Mouse (Mus musculus): ENCODE measurements around the gene Ush1g.

Ush1g gene

DNA sequence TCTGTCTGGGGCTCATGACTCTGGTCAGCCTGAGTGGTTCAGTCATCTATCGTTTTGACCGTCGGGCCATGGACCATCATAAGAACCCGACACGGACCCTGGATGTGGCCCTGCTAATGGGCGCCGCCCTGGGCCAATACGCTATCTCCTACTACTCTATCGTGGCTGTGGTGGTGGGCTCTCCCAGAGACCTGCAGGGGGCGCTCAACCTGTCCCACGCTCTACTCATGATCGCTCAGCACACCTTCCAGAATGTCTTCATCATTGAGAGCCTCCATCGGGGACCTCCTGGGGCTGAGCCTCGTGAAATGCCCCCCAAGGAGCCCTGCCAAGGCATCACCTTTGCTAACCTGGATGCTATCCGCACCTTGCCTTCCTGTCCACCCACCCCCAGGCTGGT, 7.5 kb upstream of the Ush1g start:
- no peak for DNase-seq (ENCODE audit: low spot score)

DNA sequence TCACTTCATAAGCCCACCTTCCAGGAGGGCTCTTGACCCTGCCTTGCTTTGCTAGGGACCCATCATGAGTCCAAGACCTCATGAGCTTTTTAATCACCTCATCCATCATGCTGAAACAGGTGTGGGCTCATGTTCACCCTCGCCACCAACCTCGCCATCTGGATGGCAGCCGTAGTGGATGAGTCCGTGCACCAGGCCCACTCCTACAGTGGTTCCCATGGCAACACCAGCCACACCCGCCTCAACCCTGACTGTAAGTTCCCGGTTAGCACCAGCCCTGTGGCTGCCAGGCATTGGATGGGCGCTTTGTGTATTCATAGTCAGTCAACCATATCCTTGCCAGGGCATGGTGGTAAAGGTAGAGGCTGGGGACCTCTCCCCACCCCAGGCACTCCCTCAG, 4.9 kb upstream of the Ush1g start:
- DNase-seq (ENCODE audit: low spot score): no peak

DNA sequence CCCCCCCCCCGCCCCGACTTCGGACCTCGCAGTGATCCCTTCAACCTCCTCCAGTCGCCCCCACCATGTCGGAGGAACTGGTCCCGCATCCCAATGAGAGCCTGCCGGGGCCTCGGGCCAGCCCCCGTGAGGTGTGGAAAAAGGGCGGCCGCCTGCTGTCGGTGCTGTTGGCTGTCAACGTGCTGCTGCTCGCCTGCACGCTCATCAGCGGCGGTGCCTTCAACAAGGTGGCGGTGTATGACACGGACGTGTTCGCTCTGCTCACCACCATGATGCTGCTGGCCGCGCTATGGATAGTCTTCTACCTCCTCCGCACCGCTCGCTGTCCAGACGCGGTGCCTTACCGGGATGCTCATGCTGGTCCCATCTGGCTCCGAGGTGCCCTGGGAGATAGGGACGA, 1.5 kb upstream of the Ush1g start:
- DNase-seq (ENCODE audit: low spot score): no peak

DNA sequence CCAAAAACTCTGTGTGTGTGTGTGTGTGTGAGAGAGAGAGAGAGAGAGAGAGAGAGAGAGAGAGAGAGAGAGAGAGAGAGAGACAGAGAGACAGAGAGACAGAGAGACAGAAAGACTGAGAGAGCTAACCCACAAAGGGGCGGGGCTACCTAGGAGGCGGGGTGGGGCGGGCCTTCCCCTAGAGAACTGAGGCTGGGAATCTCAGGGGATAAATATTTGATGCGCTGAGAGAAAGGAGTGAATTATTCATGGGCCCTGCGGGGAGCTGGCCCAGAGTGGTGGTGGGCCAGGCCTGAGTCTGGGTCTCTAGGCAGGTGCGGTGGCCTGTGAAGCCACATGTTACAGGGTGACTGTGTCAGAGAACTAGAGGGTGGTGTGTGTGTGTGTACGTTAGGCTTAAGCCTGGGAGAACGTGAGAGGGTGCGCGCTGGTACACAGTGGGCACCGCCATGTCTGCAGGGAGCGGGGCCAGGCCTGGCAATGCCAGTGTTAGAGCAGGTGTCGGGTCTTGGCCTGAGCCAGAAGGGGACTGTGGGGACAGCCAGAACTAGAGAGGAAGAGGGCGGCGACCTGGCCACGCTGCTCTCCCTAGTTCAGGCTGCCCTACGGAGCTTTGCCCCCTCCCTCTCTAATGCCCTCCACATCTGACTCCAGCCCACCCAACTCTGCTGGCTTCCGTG, 2.0 kb downstream of the Ush1g start:
- no peak for DNase-seq (ENCODE audit: low spot score)

DNA sequence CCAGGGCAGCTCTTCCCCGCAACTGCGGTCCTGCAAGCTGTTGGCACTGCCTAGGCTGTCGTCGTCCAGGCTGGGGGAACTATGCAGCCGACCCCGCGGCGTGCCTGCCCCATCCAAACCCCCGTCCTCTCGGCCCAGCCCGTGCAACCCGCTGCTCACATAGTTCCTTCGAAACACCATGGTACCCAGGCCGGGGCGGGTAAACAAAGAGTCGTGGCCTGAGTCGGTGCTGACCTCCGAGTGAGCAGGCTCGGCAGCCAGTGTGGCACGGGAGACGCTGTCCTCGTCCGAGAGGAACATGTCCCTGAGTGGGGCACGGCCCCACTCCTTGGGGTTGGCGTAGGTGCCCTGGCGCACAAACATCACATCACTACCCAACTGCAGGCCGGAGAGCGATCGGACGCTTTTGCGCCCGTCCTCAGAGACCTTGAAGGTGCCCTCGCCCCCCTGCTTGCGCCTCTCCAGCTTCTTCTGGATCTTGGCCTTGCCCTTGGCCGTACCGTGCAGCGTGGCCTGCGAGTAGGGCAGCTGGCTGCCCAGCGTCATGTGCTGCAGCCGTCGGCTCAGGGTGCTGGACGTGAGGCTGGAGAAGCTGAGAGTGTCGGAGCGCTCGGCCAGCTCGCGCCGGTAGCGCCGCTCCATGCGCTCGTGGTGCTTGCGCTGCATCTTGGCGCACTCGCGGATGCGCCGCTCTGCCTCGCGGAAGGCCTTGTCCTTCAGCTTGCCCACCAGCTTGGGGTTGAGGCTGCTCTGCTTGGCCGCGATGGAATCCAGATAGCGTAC, 3.4 kb downstream of the Ush1g start:
- DNase-seq (ENCODE audit: low spot score): no peak

DNA sequence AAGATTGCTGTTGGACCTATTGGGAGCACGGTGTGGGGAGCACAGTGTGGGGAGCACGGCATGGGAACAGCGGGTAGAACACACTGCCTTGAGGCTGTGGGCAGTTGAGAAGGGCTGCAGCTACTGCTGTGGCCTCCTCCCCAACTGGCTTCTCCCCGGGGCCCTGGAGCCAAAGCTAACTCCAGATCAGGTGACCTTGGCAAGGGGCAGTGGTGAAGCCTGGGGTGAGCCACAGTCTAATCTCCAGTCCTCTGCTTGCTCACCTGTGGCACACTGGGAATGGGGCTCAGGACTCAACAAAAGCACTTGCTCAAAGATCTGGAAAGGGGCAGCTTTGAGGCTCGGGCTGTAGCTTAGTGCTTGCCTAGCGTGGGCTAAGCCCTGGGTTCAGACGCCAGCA, 4.6 kb downstream of the Ush1g start:
- no peak for DNase-seq (ENCODE audit: low spot score)

DNA sequence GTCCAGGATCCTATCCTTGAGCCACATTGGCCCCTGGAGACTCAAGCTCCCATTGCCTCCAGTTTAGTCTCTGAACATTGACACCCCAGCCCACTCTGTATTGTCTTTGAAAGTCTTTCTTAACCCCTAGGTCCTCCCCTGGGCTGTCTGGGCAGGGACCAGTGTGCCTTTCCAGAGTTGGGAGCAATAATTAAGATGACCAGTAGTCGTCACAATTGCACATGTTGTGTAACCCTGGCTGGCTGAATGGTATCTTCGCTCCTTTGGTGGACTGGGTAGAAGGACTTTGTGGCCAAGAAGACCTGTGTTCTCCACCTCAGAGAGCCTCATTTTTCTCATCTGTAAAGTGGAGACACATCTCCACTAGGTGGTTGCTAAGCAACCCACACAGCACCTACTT, 7.6 kb downstream of the Ush1g start:
- no peak for DNase-seq (ENCODE audit: low spot score)

DNA sequence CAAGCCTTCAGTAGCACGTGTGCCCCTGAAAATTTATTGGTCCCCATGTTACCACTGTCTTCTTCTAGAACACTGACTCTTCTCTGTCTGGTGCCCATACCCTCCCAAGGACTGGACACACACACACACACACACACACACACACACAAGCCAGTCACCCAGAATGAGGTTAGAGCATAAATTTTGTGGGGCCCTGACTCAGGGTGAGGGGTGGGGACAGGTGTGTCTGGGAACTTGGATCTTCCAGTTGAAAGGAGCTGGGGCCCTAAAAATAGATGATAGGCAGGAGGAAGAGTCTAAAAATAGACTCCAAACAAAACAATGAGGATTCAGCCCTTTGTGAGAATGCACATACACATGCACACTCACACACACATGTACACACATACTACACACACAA, 13.1 kb downstream of the Ush1g start:
- DNase-seq (ENCODE audit: low spot score): no peak

DNA sequence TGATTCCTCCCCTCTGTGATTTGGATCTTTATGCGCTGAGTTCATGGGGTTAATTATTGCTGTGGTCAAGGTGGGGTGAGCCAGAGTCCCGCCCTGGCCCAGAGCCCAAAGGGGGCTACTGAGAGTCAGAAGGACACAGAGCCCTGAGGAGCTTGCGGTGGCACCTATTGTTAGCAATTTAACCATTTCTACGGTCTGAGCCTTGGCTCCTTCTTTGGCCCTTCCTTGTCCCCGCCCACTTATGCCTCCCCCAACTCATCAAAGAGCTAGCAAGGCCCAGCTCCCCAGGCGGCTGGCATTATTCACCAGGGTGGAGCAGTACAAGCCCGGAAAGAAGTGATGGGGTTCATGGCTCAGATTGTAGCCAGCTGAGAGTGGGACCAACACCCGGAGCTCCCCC, 15.0 kb downstream of the Ush1g start, which contains the start of gene Otop2:
Otop2 (plus strand) TSS at position 301 of the 400 bp plus-strand sequence.
- DNase-seq (ENCODE audit: low spot score): no peak

DNA sequence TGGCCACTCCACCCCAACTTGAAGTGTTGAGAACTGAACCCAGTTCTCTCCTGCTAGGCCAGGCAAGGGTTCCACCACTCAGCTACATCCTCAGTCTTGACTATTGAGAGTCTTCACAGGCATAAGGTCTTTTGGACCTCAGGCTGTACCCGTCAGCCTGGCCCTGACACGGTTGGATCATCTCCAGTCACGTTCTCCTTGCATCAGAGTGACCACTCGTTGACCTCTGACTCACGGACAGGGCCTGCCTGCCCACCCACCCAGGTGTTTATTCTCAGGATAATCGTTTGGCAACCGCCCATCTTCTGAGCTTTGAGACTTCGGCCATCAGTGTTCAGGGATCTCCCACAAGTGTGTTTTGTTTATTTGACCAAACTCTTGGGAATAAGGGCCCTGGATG, 18.7 kb downstream of the Ush1g start:
- peak; percentile 31 for DNase-seq (ENCODE audit: low spot score)

DNA sequence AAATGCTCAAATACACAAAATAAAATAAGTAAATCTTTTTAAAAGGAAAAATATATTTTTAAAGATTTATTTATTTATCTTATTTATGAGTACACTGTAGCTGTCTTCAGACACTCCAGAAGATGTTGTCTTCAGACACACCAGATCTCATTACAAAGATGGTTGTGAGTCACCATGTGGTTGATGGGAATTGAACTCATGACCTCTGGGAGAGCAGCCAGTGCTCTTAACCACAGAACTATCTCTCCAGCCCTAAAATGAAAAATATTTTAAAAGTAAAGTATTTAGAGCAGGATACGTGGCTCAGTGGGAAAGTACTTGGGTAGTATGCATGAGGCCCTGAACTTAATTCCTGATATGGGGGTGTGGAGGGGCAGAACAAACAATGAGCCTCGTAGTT, 20.5 kb downstream of the Ush1g start:
- no peak for DNase-seq (ENCODE audit: low spot score)

DNA sequence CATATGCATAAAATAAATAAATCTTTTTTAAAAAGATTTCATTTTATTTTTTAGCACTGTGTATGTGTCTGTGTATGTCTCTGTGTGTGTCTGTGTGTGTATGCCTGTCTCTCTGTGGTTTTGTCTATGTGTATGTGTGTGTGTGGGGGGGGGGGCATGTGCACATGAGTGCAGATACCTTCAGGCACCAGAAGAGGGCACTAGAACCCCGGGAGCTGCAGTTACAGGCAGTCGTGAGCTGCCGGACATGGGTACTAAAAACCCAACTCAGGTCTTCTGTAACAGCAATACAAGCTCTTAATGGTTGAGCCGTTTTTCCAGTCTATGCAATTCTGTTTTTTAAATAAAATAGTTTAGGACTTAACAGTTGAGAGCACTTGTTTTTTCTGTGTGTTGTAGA, 21.1 kb downstream of the Ush1g start:
- no peak for DNase-seq (ENCODE audit: low spot score)

DNA sequence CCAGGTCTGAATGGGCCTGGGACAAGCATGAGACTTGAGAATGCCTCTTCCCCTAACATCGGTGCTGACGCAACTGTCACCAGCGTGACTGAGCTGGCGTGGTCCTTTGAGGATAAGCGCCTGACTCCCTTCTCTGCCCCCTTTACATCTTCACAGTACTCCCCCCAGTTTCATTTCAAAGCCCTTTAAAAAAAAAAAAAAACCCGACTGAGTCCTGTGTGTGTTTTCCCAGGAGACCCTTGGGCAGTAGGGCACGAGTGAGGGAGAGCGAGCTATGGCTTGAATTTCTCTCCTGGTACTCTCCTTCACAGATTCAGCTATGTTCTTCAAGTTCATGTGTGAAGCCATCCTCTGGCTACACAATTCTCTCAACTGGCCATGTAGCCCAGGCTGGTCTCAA, 23.7 kb downstream of the Ush1g start:
- DNase-seq (ENCODE audit: low spot score): no peak

DNA sequence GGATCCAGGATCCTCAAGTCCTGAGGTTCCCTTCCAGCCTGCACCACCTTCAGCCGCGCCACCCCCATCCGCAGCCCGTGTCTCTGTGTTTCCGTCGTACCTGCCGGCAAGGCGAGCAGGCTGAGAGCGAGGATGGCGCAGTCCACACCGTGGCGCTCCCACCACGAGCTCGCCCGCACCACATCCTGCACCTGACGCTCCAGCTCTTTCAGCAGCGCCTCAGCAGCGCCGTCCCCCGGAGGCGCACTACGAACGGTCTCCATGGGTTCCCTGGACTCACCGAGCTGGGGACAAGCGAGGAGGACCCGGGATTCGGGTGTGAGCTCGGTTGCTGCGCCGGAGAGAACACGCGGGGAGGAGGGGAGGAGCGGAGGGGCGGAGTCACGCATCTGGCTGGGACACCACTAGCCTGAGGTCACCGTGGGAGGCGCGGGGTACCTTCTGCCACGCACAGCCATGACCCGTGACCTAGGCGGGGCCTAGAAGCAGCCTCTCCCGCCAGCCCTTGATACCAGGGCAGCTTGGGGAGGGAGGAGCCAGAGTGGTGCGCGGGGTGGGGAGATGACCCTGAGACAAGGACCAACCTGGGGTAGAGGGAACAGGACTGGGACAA, 24.5 kb downstream of the Ush1g start, which contains the start of gene Fads6:
Fads6 (minus strand) TSS at position 450 of the 613 bp plus-strand sequence.
- peak; percentile 31 for DNase-seq (ENCODE audit: low spot score)

DNA sequence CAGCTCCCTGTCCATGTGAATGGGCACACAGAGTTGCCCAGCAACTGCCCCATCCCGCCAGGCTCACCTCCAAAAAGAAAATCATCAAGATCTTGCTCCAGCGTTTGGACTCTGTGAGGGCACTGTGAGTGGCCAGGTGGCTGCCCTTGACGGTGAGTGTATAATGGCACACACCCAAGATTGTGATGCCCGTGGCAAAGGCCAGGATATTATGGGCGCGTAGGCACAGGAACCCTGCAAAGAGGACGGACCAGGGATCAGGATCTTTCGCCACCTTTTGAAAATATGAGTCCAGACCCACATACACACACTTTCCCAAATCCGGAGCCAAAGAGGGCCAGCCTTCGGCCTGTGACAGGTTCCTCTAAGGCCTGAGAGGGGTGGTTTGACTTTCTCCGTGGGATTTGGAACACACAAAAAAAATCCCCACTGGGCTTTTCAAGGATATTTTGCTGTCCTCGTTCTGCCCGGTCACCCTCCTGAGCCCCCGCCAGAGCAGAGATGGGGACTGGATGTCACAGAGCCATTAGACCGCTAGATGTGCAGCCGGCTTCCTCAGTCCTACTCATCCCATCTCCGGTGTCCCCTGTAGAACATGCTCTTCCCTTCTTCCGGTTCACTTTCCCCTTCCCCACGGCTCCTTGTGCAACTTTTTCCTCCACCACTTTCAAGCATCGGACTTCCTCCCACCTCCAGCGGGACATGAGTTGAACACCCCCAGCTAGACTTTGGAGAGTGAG, 25.2 kb downstream of the Ush1g start:
- no peak for DNase-seq (ENCODE audit: low spot score)

DNA sequence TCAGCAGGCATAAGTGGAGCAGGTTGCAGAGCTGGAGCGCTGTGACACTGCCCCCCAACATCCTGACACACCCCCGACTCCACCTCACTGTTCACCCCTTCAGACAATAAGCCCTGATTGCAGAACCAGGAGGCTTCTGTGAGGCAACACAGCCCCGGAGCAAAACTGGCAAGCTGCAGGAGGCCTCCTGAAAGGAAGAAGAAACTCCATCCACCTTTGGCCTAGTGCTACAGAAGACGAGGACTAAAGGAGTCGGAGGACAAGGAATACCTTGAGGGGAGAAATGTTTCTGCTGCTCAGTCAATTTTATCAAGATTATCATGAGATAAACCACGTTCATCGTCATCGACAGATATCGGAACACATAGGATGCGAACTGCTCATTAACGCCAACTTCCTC, 25.9 kb downstream of the Ush1g start:
- DNase-seq (ENCODE audit: low spot score): no peak

DNA sequence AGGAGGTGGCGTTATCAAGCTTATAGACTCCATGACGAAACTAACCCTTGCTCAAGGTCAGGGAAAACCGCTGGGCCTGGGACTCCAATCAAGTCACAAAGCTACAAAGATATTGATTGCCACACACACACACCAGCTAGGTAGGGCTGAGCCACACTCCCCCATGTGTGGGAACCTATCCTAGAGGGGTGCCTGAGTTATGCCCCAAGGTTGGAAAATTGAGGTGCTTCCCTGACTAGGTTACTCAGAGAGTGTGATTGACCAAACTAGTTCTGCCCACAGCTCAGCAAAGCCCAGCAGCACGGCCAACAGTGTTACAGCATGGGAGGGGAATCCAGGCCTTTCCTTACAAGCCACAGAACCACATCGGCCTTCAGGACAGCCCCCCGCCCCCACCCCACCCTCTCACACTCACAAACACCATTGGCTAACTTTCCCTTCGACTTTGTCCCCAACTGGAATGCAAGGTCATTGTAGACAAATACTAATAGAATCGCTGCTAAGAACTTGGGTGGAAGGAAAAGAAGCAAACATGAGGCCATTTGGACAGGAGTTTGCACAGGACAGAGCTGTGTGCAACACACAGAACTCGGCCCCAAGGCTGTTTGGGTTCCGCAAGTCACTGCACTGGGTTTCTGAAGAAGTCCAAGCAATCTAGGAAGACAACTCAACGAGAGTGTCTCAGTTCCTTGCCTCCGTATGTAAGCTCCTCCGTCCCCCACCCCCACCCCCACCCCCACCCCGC, 29.0 kb downstream of the Ush1g start:
- DNase-seq (ENCODE audit: low spot score): no peak

DNA sequence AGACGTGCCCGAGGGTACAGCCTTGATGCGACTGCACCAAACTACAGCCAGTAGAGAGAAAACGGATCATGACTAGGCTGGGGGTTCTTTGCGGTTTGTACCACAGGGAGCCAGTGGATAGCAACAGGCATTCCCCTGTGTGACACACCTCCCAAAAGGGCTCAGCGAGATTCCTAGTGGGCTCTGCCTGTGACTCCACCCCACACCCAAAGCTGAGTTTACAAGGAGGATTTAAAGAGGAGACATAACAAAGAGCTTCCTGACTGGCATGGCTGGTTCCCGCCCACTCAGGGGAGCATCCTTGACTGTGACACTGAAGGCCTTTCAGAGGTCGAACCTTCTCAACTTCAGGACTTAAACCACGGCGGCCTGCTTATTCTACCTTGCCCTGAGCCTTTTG, 30.3 kb downstream of the Ush1g start:
- DNase-seq (ENCODE audit: low spot score): no peak

DNA sequence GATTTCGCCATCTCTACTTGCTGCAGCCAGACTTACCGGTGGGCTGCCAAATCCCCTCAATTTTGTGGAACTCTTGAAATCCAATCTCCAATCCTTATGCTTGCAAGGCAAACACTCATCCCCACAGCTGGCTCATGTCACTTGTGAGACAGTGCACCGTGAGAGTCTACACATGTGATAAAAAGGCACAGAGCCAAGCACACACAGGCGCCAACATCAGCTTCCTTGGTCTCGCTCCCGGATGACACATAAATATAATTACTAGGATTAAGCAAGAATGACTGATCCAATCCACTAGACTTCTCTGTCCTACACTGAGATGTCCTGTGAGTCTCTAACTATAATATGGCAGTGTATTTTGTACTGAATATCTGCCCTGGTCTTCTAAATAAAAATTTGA, 30.9 kb downstream of the Ush1g start:
- peak; percentile 47 for DNase-seq (ENCODE audit: low spot score)

DNA sequence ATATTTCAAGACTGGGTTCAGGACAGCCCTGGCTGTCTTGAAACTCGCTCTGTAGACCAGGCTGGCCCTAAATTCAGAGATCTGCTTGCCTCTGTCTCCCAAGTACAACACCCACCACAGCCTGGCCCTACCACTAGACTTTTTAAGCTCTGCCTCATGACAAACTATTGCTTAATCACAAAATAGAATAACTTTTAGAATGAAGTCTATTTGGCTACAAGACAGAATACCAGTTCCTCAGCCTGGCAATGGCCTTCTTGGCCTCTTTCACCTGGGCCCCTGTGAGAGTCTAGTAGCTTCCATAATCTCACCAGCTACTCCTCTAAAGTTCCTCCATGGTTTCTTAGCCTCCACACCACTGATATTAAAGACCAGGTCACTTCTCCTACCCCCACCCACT, 31.5 kb downstream of the Ush1g start:
- DNase-seq (ENCODE audit: low spot score): no peak

DNA sequence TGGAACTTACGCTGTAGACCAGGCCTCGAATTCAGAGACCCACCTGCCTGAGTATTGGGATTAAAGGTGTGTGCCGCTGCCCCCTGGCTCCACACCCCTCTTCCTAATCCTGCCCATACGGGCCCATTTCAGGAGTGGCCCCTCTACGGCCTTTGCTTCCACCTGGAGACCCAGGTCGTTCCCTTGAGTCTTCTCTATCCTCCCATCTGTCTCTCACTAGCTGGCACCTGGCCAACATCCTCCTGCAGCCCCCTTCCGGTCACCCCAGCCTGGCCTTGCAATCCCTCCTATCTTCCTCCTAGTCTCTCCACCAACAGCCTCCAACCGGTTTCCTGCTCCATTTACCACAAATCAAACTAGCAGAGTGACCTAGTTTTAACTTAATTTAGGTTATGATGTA, 32.0 kb downstream of the Ush1g start:
- no peak for DNase-seq (ENCODE audit: low spot score)

DNA sequence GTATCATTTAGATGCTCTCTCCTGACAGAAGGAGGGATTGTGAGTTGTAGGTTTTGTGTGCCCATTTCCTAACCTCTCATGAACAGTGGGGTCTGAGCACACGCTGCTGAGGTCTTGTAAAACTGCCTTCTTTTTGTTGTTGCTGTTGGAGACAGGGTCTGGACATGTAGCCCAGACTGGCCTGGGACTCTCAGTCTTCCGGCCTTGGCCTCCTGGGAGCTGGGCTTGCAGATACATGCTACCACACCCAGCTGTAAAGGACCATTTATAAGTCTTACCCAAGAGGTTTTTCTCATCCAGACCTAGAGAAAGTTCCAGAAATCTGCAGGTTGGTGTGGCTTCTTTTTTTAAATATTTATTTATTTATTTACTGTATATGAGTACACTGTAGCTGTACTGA, 33.5 kb downstream of the Ush1g start:
- no peak for DNase-seq (ENCODE audit: low spot score)
